In the genomic region with DNA sequence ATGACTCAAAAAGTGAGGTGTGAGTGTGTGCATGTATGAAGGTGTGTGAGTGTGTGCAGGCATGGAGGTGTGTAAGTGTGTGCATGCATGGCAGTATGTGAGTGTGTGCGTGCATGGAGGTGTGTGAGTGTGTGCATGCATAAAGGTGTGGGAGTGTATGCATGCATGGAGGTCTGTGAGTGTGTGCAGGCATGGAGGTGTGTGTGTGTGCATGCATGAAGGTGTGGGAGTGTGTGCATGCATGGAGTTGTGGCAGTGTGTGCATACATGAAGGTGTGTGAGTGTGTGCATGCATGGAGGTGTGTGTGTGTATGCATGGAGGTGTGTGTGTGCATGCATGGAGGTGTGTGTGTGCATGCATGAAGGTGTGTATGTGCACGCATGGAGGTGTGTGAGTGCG, we compare ENCODE assay signal across 47 mouse cellular contexts. TPM values are rescaled to one million over a fixed set of nuclear protein-coding genes. Genes with fewer than 3 reads are reported as not detected.
"Had no signal": no experiment of that assay in that cellular context is flagged by ENCODE, and none has a peak within 500 bp of the region (broad histone marks: within the 10 kb centered on the region; RNA-seq: fewer than 3 reads in every experiment).

No protein-coding gene starts in this region.

- H3K4me3 ChIP-seq: heart, embryonic 10.5 days; heart, embryonic 12.5 days; heart, embryonic 13.5 days; heart, embryonic 15.5 days; hindbrain, embryonic 10.5 days; hindbrain, embryonic 13.5 days; hindbrain, embryonic 15.5 days; intestine, embryonic 15.5 days; kidney, embryonic 15.5 days; layer of hippocampus, adult 2 months had no signal

- H3K4me2 ChIP-seq: heart, embryonic 11.5 days; heart, embryonic 12.5 days; heart, embryonic 13.5 days; heart, embryonic 15.5 days; hindbrain, embryonic 13.5 days; hindbrain, embryonic 14.5 days; hindbrain, embryonic 15.5 days; intestine, embryonic 15.5 days; kidney, embryonic 15.5 days had no signal

- H3K9ac ChIP-seq: heart, embryonic 12.5 days; heart, embryonic 13.5 days; heart, embryonic 15.5 days; hindbrain, embryonic 13.5 days; hindbrain, embryonic 14.5 days; hindbrain, embryonic 15.5 days; intestine, embryonic 15.5 days; kidney, embryonic 15.5 days had no signal

- H3K9me3 ChIP-seq: heart, embryonic 10.5 days; heart, embryonic 12.5 days; heart, embryonic 13.5 days; heart, embryonic 15.5 days; hindbrain, embryonic 10.5 days; hindbrain, embryonic 13.5 days; hindbrain, embryonic 15.5 days; intestine, embryonic 15.5 days; kidney, embryonic 15.5 days had no signal

- H3K27ac ChIP-seq: heart, embryonic 10.5 days; heart, embryonic 13.5 days; heart, embryonic 15.5 days; hindbrain, embryonic 10.5 days; hindbrain, embryonic 13.5 days; hindbrain, embryonic 14.5 days; hindbrain, embryonic 15.5 days; hindbrain, postnatal 0 days; intestine, embryonic 15.5 days; kidney, embryonic 15.5 days; kidney, postnatal 0 days; layer of hippocampus, adult 2 months had no signal

- DNase-seq: heart, postnatal 10 days; heart, postnatal 14 days; heart, postnatal 36 days; heart, postnatal 4 days; kidney, adult 11 months; kidney, adult 18-20 months; kidney, adult 2 months; kidney, adult 8-10 months; kidney, adult 9 months; kidney, postnatal 10 days; kidney, postnatal 14 days; kidney, postnatal 25 days; kidney, postnatal 36 days; kidney, postnatal 4 days; layer of hippocampus, adult 9-11 months; layer of hippocampus, postnatal 36 days had no signal

- H3K36me3 ChIP-seq: heart, embryonic 10.5 days; heart, embryonic 12.5 days; heart, embryonic 13.5 days; heart, embryonic 15.5 days; hindbrain, embryonic 10.5 days; hindbrain, embryonic 13.5 days; hindbrain, embryonic 15.5 days; intestine, embryonic 15.5 days; kidney, embryonic 15.5 days had no signal

- ATAC-seq: hindbrain, embryonic 16.5 days; hindbrain, postnatal 0 days; inflammation-experienced regulatory T-cells, adult 6 months; intestine, embryonic 15.5 days; intestine, embryonic 16.5 days; intestine, postnatal 0 days had no signal

- H3K4me1 ChIP-seq: heart, embryonic 10.5 days; heart, embryonic 12.5 days; heart, embryonic 13.5 days; heart, embryonic 15.5 days; hindbrain, embryonic 10.5 days; hindbrain, embryonic 13.5 days; hindbrain, embryonic 15.5 days; intestine, embryonic 15.5 days; kidney, embryonic 15.5 days had no signal

RNA-seq across cellular contexts. Expression of gene Kcnc1, which starts 8.9 kb away (rescaled TPM):
- polyA plus RNA-seq: heart, embryonic 14.5 days; heart, embryonic 15.5 days; heart, embryonic 16.5 days; heart, postnatal 0 days; kidney, embryonic 14.5 days; kidney, embryonic 16.5 days had no signal

RNA-seq across cellular contexts. Expression of gene Myod1, which starts 11.2 kb away (rescaled TPM):
- total RNA-seq: heart, postnatal 10 days; heart, postnatal 14 days; heart, postnatal 25 days; heart, postnatal 36 days; heart, postnatal 4 days; hematopoietic stem cell, adult 5-6 weeks; layer of hippocampus, postnatal 10 days; layer of hippocampus, postnatal 14 days; layer of hippocampus, postnatal 25 days; layer of hippocampus, postnatal 36 days; left cerebral cortex, adult 18-20 months had no signal
- polyA plus RNA-seq: heart, embryonic 14.5 days; heart, postnatal 0 days; inflammation-experienced regulatory T-cells, adult 6 months; intestine, embryonic 14.5 days; intestine, postnatal 0 days; kidney, postnatal 0 days; large intestine, adult 2 months had no signal
